Mouse (Mus musculus): ENCODE data around the gene Siglec1. TPM values are rescaled to one million over a fixed set of nuclear protein-coding genes. Genes with fewer than 3 reads are reported as not detected.

The Siglec1 gene
- total RNA-seq, 2 experiments from 2014 or later = 0.48 TPM; not detected in 1

GRCm38 (mm10) chr2:131104021-131104420 lies 17.5 kb upstream of the Siglec1 start:
- no peak for ATAC-seq (replicated peaks; ENCODE audit: low FRiP score, low TSS enrichment, poor library complexity, severe bottlenecking)

GRCm38 (mm10) chr2:131101530-131101929 lies 15.0 kb upstream of the Siglec1 start:
- ATAC-seq (replicated peaks; ENCODE audit: low FRiP score, low TSS enrichment, poor library complexity, severe bottlenecking) = no peak

- ATAC-seq (replicated peaks; ENCODE audit: low FRiP score, low TSS enrichment, poor library complexity, severe bottlenecking) = no peak
Observed at GRCm38 (mm10) chr2:131097087-131097486, 10.5 kb upstream of the Siglec1 start.

- peak; percentile 71 for ATAC-seq (replicated peaks; ENCODE audit: low FRiP score, low TSS enrichment, poor library complexity, severe bottlenecking)
Observed at GRCm38 (mm10) chr2:131096101-131096795, 9.7 kb upstream of the Siglec1 start.

GRCm38 (mm10) chr2:131094823-131095222 lies 8.3 kb upstream of the Siglec1 start:
- ATAC-seq (replicated peaks; ENCODE audit: low FRiP score, low TSS enrichment, poor library complexity, severe bottlenecking) = peak; percentile 62

GRCm38 (mm10) chr2:131093577-131093976 lies 7.0 kb upstream of the Siglec1 start:
- ATAC-seq (replicated peaks; ENCODE audit: low FRiP score, low TSS enrichment, poor library complexity, severe bottlenecking) = no peak

- no peak for ATAC-seq (replicated peaks; ENCODE audit: low FRiP score, low TSS enrichment, poor library complexity, severe bottlenecking)
Observed at GRCm38 (mm10) chr2:131090852-131091251, 4.3 kb upstream of the Siglec1 start.

GRCm38 (mm10) chr2:131089634-131090033 lies 3.1 kb upstream of the Siglec1 start:
- no peak for ATAC-seq (replicated peaks; ENCODE audit: low FRiP score, low TSS enrichment, poor library complexity, severe bottlenecking)

- ATAC-seq (replicated peaks; ENCODE audit: low FRiP score, low TSS enrichment, poor library complexity, severe bottlenecking) = no peak
Observed at GRCm38 (mm10) chr2:131088581-131088980, 2.0 kb upstream of the Siglec1 start.

GRCm38 (mm10) chr2:131084206-131084605 lies 2.4 kb downstream of the Siglec1 start:
- no peak for ATAC-seq (replicated peaks; ENCODE audit: low FRiP score, low TSS enrichment, poor library complexity, severe bottlenecking)

GRCm38 (mm10) chr2:131080507-131080906 lies 6.1 kb downstream of the Siglec1 start:
- ATAC-seq (replicated peaks; ENCODE audit: low FRiP score, low TSS enrichment, poor library complexity, severe bottlenecking) = peak; percentile 51

GRCm38 (mm10) chr2:131072536-131072935 lies 14.0 kb downstream of the Siglec1 start:
- ATAC-seq (replicated peaks; ENCODE audit: low FRiP score, low TSS enrichment, poor library complexity, severe bottlenecking) = no peak

- ATAC-seq (replicated peaks; ENCODE audit: low FRiP score, low TSS enrichment, poor library complexity, severe bottlenecking) = no peak
Observed at GRCm38 (mm10) chr2:131067481-131067880, 19.1 kb downstream of the Siglec1 start.

- ATAC-seq (replicated peaks; ENCODE audit: low FRiP score, low TSS enrichment, poor library complexity, severe bottlenecking) = no peak
Observed at GRCm38 (mm10) chr2:131066342-131066741, 20.2 kb downstream of the Siglec1 start.

GRCm38 (mm10) chr2:131063404-131063864 lies 23.1 kb downstream of the Siglec1 start, which contains the start of gene Adam33:
TSS of gene Adam33 (minus strand) at chr2:131063814.
- peak; percentile 67 for ATAC-seq (replicated peaks; ENCODE audit: low FRiP score, low TSS enrichment, poor library complexity, severe bottlenecking)

GRCm38 (mm10) chr2:131061607-131062006 lies 25.0 kb downstream of the Siglec1 start:
- ATAC-seq (replicated peaks; ENCODE audit: low FRiP score, low TSS enrichment, poor library complexity, severe bottlenecking) = no peak

- no peak for ATAC-seq (replicated peaks; ENCODE audit: low FRiP score, low TSS enrichment, poor library complexity, severe bottlenecking)
Observed at GRCm38 (mm10) chr2:131060784-131061183, 25.8 kb downstream of the Siglec1 start.

GRCm38 (mm10) chr2:131059781-131060540 lies 26.6 kb downstream of the Siglec1 start:
- no peak for ATAC-seq (replicated peaks; ENCODE audit: low FRiP score, low TSS enrichment, poor library complexity, severe bottlenecking)

- ATAC-seq (replicated peaks; ENCODE audit: low FRiP score, low TSS enrichment, poor library complexity, severe bottlenecking) = no peak
Observed at GRCm38 (mm10) chr2:131059377-131059776, 27.2 kb downstream of the Siglec1 start.

- no peak for ATAC-seq (replicated peaks; ENCODE audit: low FRiP score, low TSS enrichment, poor library complexity, severe bottlenecking)
Observed at GRCm38 (mm10) chr2:131058672-131059071, 27.9 kb downstream of the Siglec1 start.

- peak; percentile 39; the same call in 1 of the 2 replicates for ATAC-seq (replicated peaks; ENCODE audit: low FRiP score, low TSS enrichment, poor library complexity, severe bottlenecking)
Observed at GRCm38 (mm10) chr2:131056191-131056590, 30.4 kb downstream of the Siglec1 start.
